Mouse (Mus musculus) frontal cortex, adult 2 months (tissue): ENCODE data around the gene Gng8. TPM values are rescaled to one million over a fixed set of nuclear protein-coding genes. Genes with fewer than 3 reads are reported as not detected.

ENCODE experiments used
- DNase-seq, 2 experiments: peaks; one replicate each; pipeline ENCODE4 v3.0.0; 2022; ENCODE audit warnings: low spot score in 1 of 2; ENCODE audit errors: extremely low spot score in 1 of 2
- polyA plus RNA-seq: library from polyadenylated mRNA; depleted of rRNA; stranded (reverse); fragments of >200 nt; gene quantifications from 2 replicates; pipeline ENCODE4 v1.2.3, GENCODE M21; 2012; rRNA removed

Gng8 gene
- 5.9 and 7.6 TPM in 2 replicates for polyA plus RNA-seq

GRCm38 (mm10) chr7:16891641-16892351 is at the start of gene Gng8:
Gene Gng8, plus strand, starts transcription at chr7:16891786.
- peak; percentile 59 to 91 for DNase-seq

DNA sequence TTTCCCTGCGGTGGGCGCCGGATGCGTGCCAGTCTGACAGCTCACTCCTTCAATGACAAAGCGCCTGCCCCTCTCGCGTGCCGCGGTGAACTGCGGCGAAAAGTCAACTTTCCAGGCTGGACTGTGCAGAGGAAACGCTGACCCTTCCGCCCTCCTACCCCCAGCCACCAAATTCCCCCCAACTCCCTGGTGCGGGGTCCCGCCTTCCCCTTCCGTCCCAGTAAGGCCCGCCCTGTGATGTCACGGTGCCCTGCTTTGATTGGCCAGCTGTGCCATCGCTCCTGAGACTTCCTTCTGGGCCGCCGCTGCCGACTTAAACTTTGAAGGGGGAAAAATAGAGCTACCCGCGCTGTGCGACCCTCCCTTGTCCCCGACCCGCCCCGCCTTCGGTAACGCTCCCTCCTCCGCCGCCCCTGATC is 48.9 kb upstream of the Gng8 start, which contains the start of gene Prkd2:
Prkd2 (plus strand) TSS at position 258 of the 419 bp plus-strand sequence.
- peak; percentile 77 to 88 for DNase-seq

GRCm38 (mm10) chr7:16843441-16844171 is 48.0 kb upstream of the Gng8 start:
- no peak for DNase-seq

DNA sequence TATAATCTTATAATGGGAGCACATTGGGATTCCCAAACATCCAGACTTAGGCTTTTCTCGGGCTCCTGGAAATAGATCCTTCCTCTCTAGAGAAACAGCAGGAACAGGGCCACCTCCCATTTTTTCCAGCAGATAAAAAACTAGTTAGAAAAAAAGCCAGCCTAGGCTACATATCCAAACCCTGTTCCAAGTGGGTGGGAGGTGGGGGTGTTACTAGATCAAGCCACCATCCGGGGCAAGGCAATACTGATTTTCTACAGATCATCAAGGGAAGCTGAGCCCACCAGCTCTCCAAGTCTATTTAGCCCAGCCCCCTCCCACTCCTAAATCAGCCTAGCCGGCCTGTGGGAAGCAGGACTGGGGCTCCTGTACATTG is 46.9 kb upstream of the Gng8 start:
- DNase-seq, result no peak

GRCm38 (mm10) chr7:16845072-16845819 is 46.3 kb upstream of the Gng8 start:
- no peak for DNase-seq

DNA sequence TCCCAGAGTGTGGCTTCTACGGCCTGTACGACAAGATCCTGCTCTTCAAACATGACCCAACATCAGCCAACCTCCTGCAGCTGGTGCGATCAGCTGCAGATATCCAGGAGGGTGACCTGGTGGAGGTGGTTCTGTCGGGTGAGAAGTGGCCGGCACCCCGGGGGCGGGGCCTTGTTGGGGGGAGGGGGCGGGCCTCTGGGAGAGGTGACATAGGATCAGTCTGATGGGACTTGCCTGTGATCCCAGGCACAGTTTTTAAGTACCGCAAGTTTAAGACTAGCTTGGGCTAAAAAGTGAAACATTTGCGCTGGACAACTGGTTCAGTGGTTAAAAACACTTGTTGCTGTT is 45.8 kb upstream of the Gng8 start:
- DNase-seq, result no peak

GRCm38 (mm10) chr7:16846775-16847174 is 44.8 kb upstream of the Gng8 start:
- DNase-seq, result no peak

DNA sequence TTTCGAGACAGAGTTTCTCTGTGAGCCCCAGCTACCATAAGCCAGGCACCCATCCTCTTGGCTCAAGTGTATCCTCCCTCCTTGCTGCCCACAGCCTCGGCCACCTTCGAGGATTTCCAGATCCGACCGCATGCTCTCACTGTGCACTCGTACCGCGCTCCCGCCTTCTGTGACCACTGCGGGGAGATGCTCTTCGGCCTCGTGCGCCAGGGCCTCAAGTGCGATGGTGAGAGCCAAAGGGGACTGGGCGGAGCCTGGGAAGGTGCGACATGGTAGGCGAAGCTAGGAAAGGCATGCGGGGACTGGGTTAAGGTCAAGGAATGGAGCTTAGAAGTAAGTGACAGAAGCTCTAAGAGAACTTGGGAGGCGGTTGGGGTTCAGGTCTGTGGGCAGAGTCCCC is 44.1 kb upstream of the Gng8 start:
- DNase-seq, result no peak

DNA sequence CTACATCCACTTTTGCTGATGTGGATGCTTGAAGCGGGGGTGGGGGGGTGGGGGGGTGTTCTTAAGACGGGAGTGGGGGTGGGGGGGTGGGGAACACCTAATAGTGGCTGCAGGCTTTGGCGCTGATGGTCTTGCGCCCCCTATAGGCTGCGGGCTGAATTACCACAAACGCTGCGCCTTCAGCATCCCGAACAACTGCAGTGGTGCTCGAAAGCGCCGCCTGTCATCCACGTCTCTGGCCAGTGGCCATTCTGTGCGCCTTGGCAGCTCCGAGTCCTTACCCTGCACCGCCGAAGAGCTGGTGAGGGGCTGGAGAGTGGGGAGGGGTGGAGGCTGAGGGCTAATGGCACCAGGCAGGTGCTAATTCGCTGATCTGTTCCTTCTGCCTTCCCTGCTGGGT is 43.0 kb upstream of the Gng8 start:
- DNase-seq, result peak in 1 of 2 experiments; percentile 86

DNA sequence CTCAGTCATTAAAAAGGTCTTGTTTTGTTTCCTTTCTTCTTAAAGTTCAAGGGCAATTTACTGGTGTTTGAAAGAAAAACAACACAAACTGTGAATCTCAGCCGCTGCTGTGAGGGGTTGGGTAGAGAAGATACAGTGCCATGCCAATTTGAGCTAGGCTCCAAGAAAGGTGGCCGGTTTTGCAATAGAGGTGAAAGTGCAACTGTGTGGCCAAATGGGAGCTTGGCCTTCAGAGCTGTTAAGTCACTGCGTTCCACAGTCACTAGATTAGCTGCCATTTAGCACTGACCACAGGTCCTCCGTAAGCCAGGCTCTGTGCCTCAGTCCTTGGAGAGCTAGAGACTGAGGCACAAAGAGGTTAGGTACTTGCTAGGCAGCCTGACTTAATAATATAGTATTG is 40.0 kb upstream of the Gng8 start:
- DNase-seq, result no peak

GRCm38 (mm10) chr7:16853302-16853831 is 38.2 kb upstream of the Gng8 start:
- DNase-seq, result no peak

- no peak for DNase-seq
Measured at GRCm38 (mm10) chr7:16858336-16858735, 33.2 kb upstream of the Gng8 start.

DNA sequence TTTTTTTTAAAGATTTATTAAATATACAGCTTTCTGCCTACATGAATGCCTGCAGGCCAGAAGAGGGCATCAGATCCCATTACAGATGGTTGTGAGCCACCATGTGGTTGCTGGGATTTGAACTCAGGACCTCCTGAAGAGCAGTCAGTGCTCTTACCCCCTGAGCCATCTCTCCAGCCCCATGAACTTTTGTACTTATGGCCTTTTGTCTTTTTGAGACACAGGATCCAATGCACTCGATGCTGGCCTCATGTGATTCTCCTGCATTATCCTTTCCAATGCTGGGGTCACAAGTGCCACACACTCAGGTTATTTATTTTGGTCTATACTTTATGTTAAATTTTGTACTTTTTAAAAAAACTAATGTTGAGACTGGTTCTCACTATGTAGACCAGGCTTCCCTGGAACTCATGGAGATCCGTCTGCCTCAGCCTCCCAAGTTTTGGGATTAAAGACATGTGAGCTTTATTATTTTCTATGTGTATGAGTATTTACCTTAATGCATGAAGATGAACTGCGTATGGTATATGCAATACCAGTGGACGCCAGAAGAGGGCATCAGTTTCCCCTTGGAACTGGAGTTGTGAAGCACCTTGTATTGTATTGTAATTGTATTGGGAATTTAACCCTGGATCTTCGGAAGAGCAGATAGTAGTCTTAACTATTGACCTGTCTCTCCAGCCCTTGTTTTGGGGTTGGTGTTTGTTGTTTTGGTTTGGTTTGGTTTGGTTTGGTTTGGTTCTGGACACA is 31.5 kb upstream of the Gng8 start:
- peak in 1 of 2 experiments; percentile 85 for DNase-seq

DNA sequence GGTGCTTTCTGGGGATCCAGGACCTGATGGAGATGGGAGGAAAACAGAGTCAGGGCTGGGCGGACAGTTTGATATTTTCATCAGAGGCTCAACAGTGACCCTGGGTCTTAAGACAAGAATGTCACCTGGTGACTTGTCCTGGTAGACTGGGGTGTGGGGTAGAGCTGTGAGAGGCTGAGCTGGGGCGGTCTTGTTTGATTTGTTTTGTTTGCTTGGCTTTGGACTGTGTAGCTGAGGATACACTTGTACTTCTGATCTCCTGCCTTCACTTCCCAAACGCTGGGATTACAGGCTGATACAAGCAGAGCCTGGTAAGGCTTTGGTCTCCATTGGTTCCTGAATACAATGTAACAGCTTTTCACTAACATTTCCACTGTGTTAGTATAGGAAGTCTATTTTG is 24.1 kb upstream of the Gng8 start:
- DNase-seq, result no peak

DNA sequence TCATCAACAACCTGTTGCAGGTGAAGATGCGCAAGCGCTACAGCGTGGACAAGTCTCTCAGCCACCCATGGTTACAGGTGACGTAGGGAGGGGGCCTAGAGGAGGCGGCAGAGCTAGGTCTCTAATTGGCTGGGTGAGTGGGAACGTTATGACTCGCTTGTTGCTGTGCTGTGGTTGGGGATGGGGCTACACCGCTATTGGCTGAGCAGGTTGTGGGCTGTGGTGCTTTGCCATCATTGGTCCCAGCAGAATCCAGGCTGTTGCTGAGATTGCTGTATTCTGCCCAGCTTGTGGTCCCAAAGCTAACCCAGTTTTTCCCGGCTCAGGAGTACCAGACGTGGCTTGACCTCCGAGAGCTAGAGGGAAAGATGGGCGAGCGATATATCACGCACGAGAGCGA is 22.1 kb upstream of the Gng8 start:
- peak; percentile 95 to 97 for DNase-seq

GRCm38 (mm10) chr7:16871600-16871999 is 20.0 kb upstream of the Gng8 start:
- DNase-seq, result no peak

GRCm38 (mm10) chr7:16872478-16872877 is 19.1 kb upstream of the Gng8 start:
- DNase-seq, result no peak

- no peak for DNase-seq
Measured at GRCm38 (mm10) chr7:16873392-16873791, 18.2 kb upstream of the Gng8 start.

GRCm38 (mm10) chr7:16874190-16874589 is 17.4 kb upstream of the Gng8 start:
- peak; percentile 49 to 84 for DNase-seq

GRCm38 (mm10) chr7:16874756-16875309 is 16.8 kb upstream of the Gng8 start:
- DNase-seq, result peak; percentile 100

GRCm38 (mm10) chr7:16875310-16875325 is 16.5 kb upstream of the Gng8 start, which contains the start of gene Dact3:
Gene Dact3, plus strand, starts transcription at chr7:16875317.
- no peak for DNase-seq
